Mouse (Mus musculus): ENCODE measurements around the gene C2cd2l.
"Not testable (repeated sequence)": the region's sequence is repeated elsewhere in the genome, so short reads cannot be mapped to it uniquely, and the experiment has no call there.

Gene C2cd2l

DNA sequence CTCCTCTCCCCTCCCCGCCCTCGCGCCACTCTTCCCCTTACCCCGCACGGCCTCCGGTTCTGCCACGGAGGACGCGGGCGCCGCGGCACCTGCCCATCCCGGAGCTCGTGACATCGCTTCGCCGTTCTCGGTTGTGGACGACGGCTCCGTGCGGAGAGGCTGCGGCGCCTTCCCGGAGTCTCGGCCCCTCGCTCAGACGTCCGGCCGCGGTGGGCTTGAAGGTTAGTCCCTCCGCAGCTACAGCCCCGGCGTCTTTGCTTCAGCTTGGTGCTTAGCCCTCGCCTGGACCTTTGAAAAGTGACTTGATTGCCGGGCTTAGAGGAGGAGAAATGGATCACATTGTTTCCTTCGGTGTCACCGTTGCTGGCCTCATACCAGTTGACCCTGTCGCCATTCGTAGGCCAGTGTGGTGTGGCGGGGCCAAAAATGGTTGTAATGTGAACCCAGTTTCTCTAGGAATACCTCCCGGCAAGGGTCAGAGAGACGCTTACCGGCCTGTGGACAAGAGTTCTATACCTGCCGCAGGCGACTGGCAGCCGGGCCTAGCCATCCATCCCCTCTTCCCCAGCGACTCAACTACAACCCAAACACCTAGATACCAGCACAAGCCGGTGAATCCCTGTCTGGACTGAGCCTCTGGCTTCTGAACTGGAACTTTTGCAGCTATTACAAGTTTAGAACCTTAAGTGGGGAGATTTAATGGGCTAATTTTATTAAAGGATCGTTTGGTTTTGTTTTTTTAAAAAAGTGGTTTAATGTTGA is 15.4 kb upstream of the C2cd2l start:
- DNase-seq = peak; percentile 62

DNA sequence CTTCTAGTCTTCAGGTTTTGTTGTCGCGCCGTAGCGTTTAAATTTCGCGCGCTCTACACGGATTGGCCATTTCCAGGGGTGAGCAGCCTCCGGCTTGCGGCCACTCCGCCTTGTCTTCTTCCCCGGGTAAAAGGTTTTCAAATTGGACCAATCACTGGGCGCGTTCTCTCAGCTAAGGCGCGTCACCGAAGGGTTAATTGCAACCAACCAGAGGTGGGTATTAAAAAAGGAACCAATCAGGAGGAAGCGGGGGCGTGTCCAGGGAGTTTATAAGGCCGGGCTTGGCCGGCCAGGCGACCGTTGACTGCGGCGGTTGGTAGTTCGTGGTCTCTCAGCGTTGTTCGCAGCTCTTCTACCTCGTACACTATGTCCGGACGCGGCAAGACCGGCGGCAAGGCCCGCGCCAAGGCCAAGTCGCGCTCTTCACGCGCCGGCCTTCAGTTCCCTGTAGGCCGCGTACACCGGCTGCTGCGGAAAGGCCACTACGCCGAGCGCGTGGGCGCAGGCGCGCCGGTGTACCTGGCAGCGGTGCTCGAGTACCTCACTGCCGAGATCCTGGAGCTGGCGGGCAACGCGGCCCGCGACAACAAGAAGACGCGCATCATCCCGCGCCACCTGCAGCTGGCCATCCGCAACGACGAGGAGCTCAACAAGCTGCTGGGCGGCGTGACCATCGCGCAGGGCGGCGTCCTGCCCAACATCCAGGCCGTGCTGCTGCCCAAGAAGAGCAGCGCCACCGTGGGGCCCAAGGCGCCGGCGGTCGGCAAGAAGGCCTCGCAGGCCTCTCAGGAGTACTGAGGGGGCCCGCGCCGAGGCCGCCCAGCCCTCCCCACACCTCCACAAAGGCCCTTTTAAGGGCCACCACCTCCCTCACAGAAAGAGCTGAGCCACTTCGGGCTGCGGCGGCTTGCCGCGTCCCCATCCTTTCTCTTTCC is 14.6 kb upstream of the C2cd2l start, which contains the start of gene H2afx:
H2afx (plus strand) TSS at position 299 of the 935 bp plus-strand sequence.
- peak; percentile 99 for DNase-seq

DNA sequence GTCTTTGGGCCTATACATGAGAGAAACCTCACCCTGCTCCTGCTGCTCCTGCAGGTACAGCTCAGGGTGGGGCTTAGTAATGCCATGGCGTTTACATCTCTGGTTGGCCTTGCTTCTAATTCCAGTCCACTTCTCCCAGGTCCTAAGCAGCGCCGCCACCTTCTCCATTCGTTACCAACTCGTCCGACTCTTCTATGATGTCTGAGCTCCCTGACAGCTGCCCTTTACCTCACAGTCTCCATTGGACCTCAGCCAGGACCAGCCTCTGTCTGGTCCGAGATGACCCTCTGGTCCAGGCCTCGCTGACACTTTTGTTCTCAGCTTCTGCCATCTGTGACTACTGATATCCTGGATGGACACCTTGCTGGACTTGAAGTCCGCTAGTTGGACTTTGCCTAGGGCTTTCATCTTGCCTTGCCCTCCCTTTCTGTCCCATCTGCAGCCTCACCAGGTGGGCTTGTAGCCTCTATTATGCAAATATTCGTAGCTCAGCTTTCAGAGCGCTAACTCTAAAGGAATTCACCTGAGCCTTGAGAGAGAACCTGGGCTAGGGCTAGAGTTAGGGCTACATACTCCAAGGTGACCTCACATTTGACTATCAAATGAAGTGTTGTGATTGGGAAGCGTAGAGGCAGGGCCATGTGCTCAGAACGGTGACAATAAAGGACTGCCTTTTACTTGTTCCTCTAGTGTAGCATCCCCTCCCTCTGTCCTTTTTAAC is 13.0 kb upstream of the C2cd2l start:
- DNase-seq = no peak

DNA sequence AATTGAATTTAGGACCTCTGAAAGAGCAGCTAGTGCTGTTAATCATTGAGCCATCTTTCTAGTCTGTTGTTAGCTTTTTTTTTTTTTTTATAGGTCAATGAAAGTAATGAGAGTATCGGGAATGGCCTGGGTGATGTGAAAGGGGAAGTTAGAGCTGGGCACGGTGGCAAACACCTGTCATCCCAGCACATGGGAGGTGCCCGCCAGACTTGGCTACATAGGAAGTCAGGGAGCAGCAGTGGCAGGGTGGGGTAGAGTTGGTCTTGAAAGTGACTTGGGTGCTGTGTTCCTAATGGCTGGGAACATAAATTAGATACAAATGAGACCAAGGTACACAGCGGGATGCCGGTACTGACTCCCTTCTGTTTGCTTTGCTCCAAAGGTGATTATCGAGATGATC is 10.7 kb upstream of the C2cd2l start:
- DNase-seq = no peak

DNA sequence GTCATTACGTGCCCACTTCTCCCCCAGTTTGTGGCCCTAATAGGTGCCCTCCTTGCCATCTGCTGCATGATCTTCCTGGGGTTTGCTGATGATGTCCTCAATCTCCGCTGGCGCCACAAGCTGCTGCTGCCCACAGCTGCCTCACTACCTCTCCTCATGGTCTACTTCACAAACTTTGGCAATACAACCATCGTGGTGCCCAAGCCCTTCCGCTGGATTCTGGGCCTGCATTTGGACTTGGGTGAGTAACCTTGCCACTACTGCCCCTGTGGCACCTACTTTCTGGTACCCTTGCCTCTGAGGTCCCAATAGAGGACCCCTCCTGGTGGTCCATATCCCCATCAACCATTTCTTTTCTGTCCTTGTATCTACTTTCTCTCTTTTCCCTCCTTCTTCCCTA is 7.8 kb upstream of the C2cd2l start:
- DNase-seq = no peak

DNA sequence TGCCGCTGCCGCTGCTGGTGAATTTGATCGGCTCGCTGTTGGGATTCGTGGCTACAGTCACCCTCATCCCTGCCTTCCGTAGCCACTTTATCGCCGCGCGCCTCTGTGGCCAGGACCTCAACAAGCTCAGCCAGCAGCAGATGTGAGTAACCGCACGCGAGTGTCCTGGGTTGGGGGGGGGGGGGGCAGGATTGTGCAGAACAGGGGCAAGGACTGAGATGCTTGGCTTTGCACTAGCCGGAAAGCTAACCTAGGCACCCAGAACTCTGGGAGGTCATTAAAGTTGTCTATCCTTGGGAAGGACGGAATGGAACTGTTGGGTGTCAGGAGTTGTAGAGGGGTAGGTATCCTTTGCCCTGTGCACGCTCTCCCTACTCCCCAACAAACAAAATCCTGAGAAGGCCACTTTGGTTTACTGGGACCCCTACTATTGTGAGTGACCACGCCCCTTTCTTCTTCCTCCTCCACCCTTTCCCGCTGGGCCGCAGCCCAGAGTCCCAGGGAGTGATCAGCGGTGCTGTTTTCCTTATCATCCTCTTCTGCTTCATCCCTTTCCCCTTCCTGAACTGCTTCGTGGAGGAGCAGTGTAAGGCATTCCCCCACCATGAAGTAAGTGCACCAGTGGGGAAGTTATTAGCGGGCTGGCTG is 7.1 kb upstream of the C2cd2l start:
- DNase-seq = peak; percentile 60

DNA sequence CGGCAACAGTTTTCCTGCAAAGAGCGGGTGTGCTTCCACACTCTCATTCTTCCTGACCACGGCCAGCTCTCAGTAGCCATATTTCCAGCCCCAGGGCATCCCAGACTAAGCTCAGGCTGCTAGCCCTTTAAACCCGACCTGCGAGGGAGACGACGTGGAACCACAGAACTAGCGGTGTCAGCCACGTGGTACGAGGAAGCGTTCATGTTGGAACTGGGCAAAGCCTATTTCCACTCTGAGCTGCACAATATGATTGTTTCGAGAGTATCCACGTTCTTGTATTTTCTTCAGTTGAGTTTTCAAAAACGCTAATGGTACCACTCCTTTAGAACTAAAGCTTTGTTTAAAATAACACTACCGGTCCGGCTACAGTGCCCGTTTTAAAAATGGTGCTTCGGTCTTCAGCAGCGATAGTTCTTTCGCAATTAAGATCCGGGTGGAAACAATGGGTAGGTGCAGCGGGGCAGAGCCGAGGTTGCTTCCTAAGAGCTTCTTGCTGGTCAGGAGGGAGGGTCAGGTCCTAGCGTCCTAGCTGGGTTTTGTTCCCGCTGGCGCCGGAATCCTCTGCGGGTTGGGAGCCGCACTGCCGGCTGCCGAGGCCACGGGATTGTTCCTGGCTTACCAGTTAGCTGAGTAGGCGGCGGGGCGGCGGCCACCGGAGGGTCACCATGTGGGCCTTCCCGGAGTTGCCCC is 6.4 kb upstream of the C2cd2l start:
- DNase-seq = peak; percentile 91

DNA sequence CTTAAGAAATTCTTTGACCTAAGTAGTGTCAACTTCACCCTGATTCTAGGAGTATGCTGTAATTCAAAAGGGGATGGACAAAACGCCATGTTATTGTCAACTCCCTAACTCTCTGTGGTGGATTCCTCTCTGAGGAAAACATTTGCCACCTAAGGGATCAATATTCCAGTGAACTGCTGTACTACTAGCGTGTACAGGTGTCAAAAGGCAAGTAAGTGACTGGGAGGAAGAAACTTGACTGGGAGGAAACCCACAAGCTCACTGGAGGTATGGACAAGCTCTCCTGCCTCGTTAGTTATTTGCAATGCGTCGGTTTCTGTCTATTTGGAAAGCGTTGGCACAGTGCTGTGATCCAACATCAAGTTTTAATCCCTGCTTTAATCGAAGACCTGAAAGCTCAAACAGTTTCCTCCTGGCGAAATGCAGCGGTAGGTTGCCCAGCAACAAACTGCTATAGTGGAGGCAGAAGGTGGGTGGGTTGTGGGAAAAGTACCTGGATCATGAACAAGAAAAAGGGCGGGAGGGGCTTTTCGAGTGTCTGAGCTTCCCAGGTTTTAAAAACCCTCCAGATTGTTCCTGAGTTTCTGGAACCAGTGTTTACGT is 5.8 kb upstream of the C2cd2l start, which contains the start of gene Dpagt1:
Dpagt1 (plus strand) TSS at position 252 of the 603 bp plus-strand sequence.
- DNase-seq = no peak

DNA sequence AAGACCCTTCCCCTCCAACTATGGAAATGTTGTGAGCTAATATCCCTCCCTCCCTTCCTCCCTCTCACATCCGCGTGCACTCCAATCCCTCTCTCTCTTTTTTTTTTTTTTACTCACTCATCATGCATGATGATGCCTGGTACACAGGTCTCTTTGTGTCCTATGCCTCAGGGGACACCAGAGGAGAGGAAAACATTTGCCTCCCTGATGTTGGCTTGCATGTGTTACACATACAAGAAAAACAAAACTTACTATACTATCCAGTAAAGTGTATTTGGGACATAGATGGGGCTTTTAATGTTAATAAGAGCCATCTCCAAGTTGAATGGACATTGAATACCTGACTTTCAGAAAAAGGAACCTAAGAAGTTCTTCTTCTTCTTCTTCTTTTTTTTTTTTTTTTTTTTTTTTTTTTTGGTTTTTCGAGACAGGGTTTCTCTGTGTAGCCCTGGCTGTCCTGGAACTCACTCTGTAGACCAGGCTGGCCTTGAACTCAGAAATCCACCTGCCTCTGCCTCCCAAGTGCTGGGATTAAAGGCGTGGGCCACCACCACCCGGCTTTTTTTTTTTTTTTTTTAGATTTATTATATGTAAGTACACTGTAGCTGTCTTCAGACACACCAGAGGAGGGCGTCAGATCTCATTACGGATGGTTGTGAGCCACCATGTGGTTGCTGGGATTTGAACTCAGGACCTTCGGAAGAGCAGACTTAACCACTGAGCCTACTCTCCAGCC is 5.1 kb upstream of the C2cd2l start:
- not testable (repeated sequence) for DNase-seq

DNA sequence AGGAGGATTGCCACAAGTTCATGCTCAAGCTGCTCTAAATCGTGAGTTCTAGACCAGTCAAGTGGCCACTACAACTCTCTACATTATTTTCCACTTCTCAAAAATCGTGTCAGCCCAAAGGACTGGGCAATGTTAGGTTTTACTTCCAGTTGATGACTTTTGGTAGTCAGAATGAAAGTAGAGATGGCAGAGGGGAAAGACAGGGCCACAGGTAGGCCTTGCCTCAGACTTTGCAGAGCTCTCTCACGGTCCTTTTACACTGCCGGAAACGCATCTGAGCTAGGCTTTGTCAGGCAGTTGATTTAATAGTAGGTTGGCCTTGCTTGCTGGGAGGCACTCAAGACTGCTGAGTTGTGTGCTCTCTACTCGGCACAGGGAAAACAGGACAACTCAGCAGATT is 4.1 kb upstream of the C2cd2l start:
- no peak for DNase-seq

DNA sequence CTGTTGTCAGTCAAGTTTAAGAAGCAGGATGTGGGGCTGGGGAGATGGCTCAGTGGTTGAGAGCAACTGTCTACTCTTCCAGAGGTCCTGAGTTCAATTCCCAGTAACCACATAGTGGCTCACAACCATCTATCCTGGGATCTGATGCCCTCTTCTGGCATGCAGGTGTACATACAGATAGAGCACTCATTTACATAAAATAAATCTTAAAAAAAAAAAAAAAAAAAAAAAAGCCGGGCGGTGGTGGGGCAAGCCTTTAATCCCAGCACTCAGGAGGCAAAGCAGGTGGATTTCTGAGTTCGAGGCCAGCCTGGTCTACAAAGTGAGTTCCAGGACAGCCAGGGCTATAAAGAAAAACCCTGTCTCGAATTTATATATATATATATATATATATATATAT is 3.6 kb upstream of the C2cd2l start:
- not testable (repeated sequence) for DNase-seq

DNA sequence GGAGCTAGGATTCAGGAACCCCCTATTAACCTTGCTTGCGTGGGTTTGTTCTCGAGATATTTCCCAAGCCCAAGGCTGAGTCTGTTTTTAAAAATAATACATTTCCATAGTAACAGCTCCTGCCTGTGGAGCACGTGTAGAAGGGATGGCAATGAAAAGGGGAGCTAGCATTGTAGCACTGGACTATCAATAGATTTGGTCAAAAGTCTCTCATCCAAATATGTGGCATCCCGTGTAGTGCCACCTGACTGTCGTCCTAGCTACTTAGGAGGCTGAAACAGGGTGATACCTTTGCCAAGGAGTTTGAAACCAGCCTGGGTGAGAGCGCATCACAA is 681 bp upstream of the C2cd2l start:
- DNase-seq = no peak

DNA sequence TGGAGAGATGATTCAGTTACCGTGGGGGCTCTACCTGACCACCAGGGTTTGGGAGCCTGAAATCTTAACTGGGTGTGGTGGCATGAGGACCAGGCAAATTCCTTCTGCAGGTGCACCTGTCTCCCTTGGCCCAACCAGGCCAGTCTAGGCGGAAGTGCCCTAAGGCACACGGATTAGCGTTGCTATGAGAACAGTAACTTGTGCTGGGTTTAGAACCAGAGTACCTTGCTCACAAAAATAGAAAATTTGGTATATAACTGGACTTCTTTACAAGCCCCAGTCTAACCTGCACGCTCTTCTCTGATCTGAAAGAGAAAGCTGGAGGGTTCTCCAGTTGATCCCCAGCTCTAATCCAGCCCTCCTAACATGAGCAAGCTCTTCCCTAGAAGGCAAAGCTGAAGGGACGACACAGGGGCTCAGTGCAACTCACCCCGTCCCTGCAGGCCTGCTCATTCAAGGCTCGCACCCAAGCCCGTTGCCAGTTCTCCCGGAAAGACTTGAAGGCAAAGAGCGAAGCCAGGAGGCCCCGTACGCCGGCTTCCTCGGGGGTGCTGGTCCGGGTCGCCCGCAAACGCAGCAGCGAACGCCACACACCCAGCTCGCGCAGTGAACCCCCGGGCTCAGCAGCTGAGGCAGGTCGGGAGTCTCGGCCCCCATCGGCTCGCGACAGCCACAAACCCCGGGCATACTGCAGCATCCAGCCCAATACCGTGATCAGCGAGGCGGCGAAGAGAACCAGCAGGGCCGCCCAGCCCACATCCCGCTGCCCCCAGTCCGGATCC is 789 bp downstream of the C2cd2l start:
- DNase-seq = peak; percentile 59

DNA sequence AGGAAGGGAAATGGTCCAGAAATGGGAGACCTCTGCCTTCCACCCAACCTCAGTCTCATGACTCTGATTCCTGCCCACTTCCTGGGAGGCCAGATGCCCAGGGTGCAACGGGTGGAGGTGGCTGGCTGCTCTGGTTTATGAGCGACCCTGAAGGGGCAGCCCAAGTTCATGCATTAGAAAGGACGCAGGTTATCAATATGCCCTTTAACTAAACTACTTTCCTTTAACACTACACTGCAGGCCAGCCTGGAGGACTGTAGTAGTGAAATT is 1.3 kb downstream of the C2cd2l start:
- peak; percentile 58 for DNase-seq

DNA sequence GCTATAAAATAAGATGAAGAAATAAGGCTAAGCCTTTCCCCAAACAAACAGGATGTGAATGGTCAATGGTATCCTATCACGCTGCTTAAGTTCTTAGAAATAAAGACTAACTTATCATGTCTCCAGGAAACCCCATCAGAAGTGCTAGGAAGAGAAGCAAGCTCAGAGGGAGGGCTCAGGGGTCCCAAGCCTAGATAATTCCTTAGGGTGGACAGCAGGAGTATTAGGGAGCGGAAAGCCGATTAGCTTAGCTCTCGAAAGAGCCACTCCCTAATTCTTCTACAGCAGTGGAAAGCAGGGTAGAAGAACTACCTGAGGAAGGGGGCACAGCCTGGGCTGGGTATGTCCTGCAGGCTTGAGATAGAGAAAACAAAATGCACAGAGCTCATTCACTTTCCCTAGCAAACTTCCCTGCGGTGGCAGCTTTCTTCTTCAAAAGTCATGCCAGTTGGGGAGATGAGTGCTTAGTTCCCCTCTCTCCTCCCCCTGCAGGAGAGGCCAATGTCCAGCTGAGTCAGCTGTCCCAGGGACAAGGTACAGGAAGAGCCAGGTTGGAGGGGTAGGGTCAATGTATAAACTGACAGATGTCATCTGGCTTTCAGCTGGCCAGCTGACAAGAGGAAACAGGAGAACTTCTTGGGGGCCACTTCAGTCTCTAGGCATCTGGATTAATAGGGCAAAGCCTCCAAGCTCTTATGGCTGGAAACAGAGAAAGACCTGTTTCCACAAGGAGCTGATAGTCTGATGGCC is 1.8 kb downstream of the C2cd2l start:
- DNase-seq = peak; percentile 69

DNA sequence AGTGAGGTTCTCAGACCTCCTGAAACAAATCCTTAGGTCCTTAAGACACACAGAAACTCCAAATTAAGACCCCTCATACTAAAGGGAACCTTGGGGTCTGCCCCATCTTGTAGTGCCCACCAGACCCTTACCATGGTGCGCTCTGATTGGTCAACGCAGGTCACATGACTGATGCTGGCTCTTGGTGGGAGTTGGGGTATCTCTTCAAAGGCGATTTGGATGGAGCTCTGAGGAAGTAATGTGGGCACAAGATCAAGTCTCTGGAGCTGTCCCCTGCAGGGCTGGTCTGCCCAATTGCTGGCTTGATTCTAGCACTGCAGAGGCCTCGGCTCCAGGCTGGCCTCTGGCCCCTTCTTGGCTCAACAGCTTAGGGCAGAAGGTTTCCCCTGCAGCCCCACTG is 2.6 kb downstream of the C2cd2l start:
- DNase-seq = no peak

DNA sequence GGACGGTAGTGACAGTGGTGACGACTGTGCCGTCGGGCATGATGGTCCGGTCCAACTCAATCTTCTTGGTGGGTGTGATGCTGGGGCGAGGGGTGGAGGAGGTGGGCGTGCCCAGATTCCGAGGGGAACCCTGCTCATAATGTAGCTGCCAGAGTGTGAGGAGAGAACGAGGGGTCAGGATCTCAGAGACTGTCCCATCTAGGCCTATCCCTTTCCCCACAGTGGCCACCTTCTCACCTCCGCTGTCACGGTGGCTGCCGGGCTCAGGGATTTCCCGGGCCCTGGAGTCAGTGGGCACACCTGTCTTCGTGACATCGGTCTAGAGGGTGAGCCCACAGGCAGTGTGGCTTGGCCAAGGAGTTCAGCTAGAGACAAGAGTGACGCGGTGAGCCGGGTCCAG is 5.2 kb downstream of the C2cd2l start:
- no peak for DNase-seq

DNA sequence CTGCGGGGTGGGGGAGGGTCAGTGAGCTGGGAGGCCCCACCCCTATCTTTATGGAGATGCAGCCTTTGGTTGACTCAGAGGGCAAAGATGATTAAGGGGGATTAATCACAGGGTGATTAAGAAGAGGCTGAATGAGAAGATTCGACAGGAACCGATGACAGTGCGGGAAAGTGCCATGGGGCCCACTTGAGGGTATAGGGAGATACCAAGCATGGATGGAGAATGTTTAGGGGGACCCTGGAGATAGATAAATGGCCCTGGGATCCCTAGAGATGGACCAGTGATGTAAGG is 5.9 kb downstream of the C2cd2l start:
- DNase-seq = no peak

DNA sequence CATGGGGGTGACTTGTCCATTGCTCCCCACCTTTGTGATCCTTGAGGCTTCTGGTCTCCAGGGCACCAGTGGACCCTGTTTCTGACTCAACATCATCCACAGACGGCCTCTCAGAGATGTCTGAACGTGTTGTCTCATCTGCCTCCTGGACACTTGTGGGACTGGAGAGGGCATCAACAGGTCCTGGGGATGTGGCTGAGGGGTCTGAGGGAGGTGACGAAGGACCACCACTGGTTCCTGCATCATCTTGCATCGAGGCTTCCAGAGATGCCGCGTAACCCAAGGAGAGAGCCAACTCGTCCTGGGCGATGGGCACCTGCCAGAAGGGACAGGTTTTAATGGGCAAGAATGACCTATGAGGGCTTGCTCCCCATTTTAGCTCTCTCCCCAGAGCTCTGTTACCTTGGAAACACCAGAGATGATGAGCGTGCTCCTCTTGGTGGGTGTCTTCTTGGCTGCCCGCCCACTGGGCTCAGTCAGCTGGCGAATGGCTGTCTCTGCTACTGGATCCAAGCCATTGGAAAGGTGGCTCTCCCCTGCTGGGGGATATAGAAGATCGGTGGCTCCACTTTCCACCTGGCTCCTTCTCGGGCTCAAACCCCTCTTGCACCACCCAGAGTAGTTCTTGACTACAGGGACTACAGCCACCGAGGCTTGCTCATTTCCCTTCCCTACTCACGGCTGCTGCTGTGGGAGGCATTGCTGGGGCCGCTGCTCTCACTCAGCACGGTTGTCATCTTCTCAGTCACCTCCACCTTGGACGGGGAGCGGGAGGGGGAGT is 6.4 kb downstream of the C2cd2l start:
- DNase-seq = no peak

Measured in kidney, postnatal 10 days (tissue).